Mouse (Mus musculus): Measurements from ENCODE around the gene Rab25.

DNA sequence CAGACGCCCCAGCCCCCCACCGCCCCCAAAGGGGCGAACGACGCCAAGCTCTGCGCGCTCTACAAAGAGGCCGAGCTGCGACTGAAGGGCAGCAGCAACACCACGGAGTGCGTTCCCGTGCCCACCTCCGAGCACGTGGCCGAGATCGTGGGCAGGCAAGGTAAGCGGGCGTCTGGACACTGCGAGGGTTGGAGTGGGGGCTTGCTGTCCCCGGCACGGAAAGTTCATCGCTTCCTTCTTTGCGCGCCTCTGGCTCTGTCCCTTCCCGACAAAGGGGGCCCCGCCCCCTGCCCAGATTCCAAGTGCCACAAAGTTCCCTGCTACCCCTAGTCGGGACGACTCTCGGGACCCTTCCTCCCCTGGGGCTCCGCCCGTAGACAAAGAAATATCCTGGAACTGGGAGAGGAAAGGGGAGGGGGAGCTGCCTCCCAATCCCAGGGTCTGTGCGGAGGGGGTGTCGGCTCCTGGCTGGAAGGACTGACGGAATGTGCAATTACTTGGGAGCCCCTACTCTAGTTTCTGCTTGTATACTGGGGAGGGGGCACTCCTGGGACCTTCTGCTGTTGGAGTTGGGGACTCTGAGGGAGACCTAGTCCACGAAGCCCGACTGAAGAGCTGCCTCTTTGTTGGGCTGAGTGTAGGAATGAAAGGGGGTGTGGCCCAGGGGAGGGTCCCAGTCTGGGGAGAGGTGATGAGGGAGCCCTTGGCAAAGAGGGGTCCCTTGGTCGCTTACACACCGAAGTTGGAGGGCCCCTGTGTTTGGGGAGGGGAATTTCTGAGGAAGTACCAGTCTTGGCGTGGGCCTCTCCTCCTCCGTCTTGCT, 15.2 kb downstream of the Rab25 start:
- TF ChIP-seq POLR2AphosphoS5 (IDR thresholded peaks at IDR 0.05; ENCODE audit: borderline replicate concordance, low read depth, low read length): no peak
- TF ChIP-seq POLR2A (IDR thresholded peaks at IDR 0.05; ENCODE audit: control insufficient read depth in 1 of 2, insufficient read depth in 1 of 2, low read depth in 1 of 2, low read length in 2 of 2, poor library complexity in 1 of 2): no peak
- no peak for TF ChIP-seq USF1 (IDR thresholded peaks at IDR 0.05; ENCODE audit: low read depth, low read length)
- TF ChIP-seq UBTF (IDR thresholded peaks at IDR 0.05; ENCODE audit: borderline replicate concordance, insufficient read depth, low read depth, low read length): no peak
